Mouse (Mus musculus): ENCODE measurements around the gene Hecw1.
"Not testable (repeated sequence)": the region's sequence is repeated elsewhere in the genome, so short reads cannot be mapped to it uniquely, and the experiment has no call there.

The Hecw1 gene

GRCm38 (mm10) chr13:14413405-14413804 lies 109.6 kb downstream of the Hecw1 start:
- in situ Hi-C loops (cut with MboI; ENCODE audit: low sequenced_read_pairs), result no loop called here

- in situ Hi-C loops (cut with MboI; ENCODE audit: low sequenced_read_pairs), result no loop called here
Observed at GRCm38 (mm10) chr13:14374470-14374869, 148.6 kb downstream of the Hecw1 start.

- in situ Hi-C loops (cut with MboI; ENCODE audit: low sequenced_read_pairs), result no loop called here
Observed at GRCm38 (mm10) chr13:14365546-14365945, 157.5 kb downstream of the Hecw1 start.

- in situ Hi-C loops (cut with MboI; ENCODE audit: low sequenced_read_pairs), result no loop called here
Observed at GRCm38 (mm10) chr13:14327252-14327651, 195.8 kb downstream of the Hecw1 start.

GRCm38 (mm10) chr13:14306617-14307016 lies 216.4 kb downstream of the Hecw1 start:
- in situ Hi-C loops (cut with MboI; ENCODE audit: low sequenced_read_pairs), result no loop called here

GRCm38 (mm10) chr13:14304103-14304502 lies 218.9 kb downstream of the Hecw1 start:
- in situ Hi-C loops (cut with MboI; ENCODE audit: low sequenced_read_pairs), result no loop called here

- in situ Hi-C loops (cut with MboI; ENCODE audit: low sequenced_read_pairs), result no loop called here
Observed at GRCm38 (mm10) chr13:14302921-14303320, 220.1 kb downstream of the Hecw1 start.

GRCm38 (mm10) chr13:14290016-14290415 lies 233.0 kb downstream of the Hecw1 start:
- in situ Hi-C loops (cut with MboI; ENCODE audit: low sequenced_read_pairs), result no loop called here

- in situ Hi-C loops (cut with MboI; ENCODE audit: low sequenced_read_pairs), result no loop called here
Observed at GRCm38 (mm10) chr13:14271476-14271875, 251.6 kb downstream of the Hecw1 start.

- in situ Hi-C loops (cut with MboI; ENCODE audit: low sequenced_read_pairs), result not testable (repeated sequence)
Observed at GRCm38 (mm10) chr13:14260939-14261338, 262.1 kb downstream of the Hecw1 start.

GRCm38 (mm10) chr13:14245946-14246345 lies 277.1 kb downstream of the Hecw1 start:
- in situ Hi-C loops (cut with MboI; ENCODE audit: low sequenced_read_pairs), result no loop called here

- in situ Hi-C loops (cut with MboI; ENCODE audit: low sequenced_read_pairs), result no loop called here
Observed at GRCm38 (mm10) chr13:14179669-14180068, 343.4 kb downstream of the Hecw1 start.

GRCm38 (mm10) chr13:14177989-14178388 lies 345.0 kb downstream of the Hecw1 start:
- in situ Hi-C loops (cut with MboI; ENCODE audit: low sequenced_read_pairs), result no loop called here

All from CH12F3 (cell line).